Mouse (Mus musculus): ENCODE data around the gene Prkar1b. TPM values are rescaled to one million over a fixed set of nuclear protein-coding genes. Genes with fewer than 3 reads are reported as not detected.

The Prkar1b gene
- polyA plus RNA-seq, 1 experiment from 2014 or later = 25.8 TPM

DNA sequence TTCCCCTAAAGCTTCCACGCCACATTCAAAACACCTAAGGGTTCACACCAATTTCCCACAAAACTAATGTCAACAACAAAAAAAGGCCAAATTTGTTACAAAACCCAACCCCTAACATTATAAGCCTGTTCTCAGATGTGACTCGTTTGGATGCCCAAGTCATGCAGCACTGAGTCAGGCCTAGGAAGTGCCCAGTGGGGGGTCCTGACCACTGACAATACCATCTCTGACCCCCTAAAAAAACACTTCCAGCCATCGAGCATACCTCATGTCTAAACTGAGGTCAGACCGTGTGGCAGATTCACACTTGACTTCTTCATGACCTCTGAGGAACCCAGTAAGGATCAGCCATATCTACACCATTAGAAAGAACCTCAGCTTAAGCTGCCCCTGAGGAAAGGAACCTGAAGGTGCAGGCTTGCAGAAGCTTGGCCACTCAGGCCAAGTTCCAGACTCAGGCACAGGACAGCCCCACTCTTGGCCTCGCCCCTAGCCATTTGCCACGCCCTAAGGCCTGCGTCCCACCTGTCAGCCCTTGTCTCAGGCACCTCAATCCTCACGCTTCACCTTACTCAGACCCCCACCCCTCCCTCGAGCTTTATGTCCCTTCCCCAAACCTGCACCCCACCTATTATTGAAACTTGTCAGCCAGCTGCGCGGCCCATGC, 662 bp downstream of the Prkar1b start:
- H3K9me3 ChIP-seq (replicated peaks; ENCODE audit: control insufficient read depth, low read length) = no peaks in the 10 kb centered on the region
- peak overlapping the region; percentile 48 for H3K9ac ChIP-seq (ENCODE audit: low read length)
- peak overlapping the region; percentile 67 for H3K27ac ChIP-seq (ENCODE audit: low read length)
- H3K4me2 ChIP-seq (ENCODE audit: low read depth, low read length) = peak overlapping the region; percentile 48
- ATAC-seq (ENCODE audit: insufficient read depth, low FRiP score) = peak; percentile 65
- H3K36me3 ChIP-seq (ENCODE audit: control insufficient read depth, insufficient read depth, low read length) = 0 out of 2 replicates have a peak, but pooled peaks cover 2% of the 10 kb centered on the region
- H3K4me1 ChIP-seq (ENCODE audit: control insufficient read depth, insufficient read depth, low read length) = peaks cover 15% of the 10 kb centered on the region
- WGBS = 21% methylated on average over 11 of the region's 11 CpGs
- H3K4me3 ChIP-seq (replicated peaks; ENCODE audit: low read length) = peak overlapping the region; percentile 87
- H3K27me3 ChIP-seq (ENCODE audit: control insufficient read depth, insufficient read depth, low read length) = no peaks in the 10 kb centered on the region

- no peak overlapping the region for H3K4me3 ChIP-seq (replicated peaks; ENCODE audit: low read length)
- no peak overlapping the region for H3K27ac ChIP-seq (ENCODE audit: low read length)
- ATAC-seq (ENCODE audit: insufficient read depth, low FRiP score) = no peak
- H3K36me3 ChIP-seq (ENCODE audit: control insufficient read depth, insufficient read depth, low read length) = no peaks in the 10 kb centered on the region
- H3K4me1 ChIP-seq (ENCODE audit: control insufficient read depth, insufficient read depth, low read length) = peaks cover 15% of the 10 kb centered on the region
- no peaks in the 10 kb centered on the region for H3K27me3 ChIP-seq (ENCODE audit: control insufficient read depth, insufficient read depth, low read length)
- no peak overlapping the region for H3K4me2 ChIP-seq (ENCODE audit: low read depth, low read length)
- H3K9me3 ChIP-seq (replicated peaks; ENCODE audit: control insufficient read depth, low read length) = no peaks in the 10 kb centered on the region
- WGBS = 90% methylated on average over 14 of the region's 14 CpGs
- no peak overlapping the region for H3K9ac ChIP-seq (ENCODE audit: low read length)
Observed at GRCm38 (mm10) chr5:139147178-139148078, 2.4 kb downstream of the Prkar1b start.

- H3K9ac ChIP-seq (ENCODE audit: low read length) = no peak overlapping the region
- H3K4me3 ChIP-seq (replicated peaks; ENCODE audit: low read length) = no peak overlapping the region
- WGBS = 82% methylated on average over 11 of the region's 11 CpGs
- no peak for ATAC-seq (ENCODE audit: insufficient read depth, low FRiP score)
- peaks cover 14% of the 10 kb centered on the region for H3K4me1 ChIP-seq (ENCODE audit: control insufficient read depth, insufficient read depth, low read length)
- H3K27ac ChIP-seq (ENCODE audit: low read length) = no peak overlapping the region
- no peaks in the 10 kb centered on the region for H3K36me3 ChIP-seq (ENCODE audit: control insufficient read depth, insufficient read depth, low read length)
- H3K4me2 ChIP-seq (ENCODE audit: low read depth, low read length) = no peak overlapping the region
- H3K9me3 ChIP-seq (replicated peaks; ENCODE audit: control insufficient read depth, low read length) = no peaks in the 10 kb centered on the region
- H3K27me3 ChIP-seq (ENCODE audit: control insufficient read depth, insufficient read depth, low read length) = no peaks in the 10 kb centered on the region
Observed at GRCm38 (mm10) chr5:139146476-139147075, 3.2 kb downstream of the Prkar1b start.

DNA sequence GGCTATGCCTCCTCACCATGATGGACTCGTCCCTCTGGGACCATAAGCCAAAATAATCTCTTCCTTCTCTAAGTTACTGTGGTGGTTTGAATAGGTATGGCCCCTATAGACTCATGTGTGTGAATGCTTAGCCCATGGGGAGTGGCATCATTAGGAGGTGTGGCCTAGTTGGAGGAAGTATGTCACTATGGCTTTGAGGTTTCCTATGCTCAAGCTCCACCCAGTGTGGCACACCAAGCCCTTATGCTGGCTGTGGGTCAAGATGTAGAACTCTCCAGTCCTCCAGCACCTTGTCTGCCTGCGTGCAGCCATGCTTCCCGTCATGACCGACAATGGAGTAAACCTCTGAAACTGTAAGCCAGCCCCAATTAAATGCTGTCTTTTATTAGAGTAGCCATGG, 4.1 kb downstream of the Prkar1b start:
- no peaks in the 10 kb centered on the region for H3K9me3 ChIP-seq (replicated peaks; ENCODE audit: control insufficient read depth, low read length)
- peaks cover 5% of the 10 kb centered on the region for H3K4me1 ChIP-seq (ENCODE audit: control insufficient read depth, insufficient read depth, low read length)
- no peak overlapping the region for H3K9ac ChIP-seq (ENCODE audit: low read length)
- H3K36me3 ChIP-seq (ENCODE audit: control insufficient read depth, insufficient read depth, low read length) = no peaks in the 10 kb centered on the region
- ATAC-seq (ENCODE audit: insufficient read depth, low FRiP score) = no peak
- H3K27me3 ChIP-seq (ENCODE audit: control insufficient read depth, insufficient read depth, low read length) = no peaks in the 10 kb centered on the region
- 90% methylated on average over 4 of the region's 4 CpGs for WGBS
- no peak overlapping the region for H3K4me3 ChIP-seq (replicated peaks; ENCODE audit: low read length)
- no peak overlapping the region for H3K27ac ChIP-seq (ENCODE audit: low read length)
- H3K4me2 ChIP-seq (ENCODE audit: low read depth, low read length) = no peak overlapping the region

DNA sequence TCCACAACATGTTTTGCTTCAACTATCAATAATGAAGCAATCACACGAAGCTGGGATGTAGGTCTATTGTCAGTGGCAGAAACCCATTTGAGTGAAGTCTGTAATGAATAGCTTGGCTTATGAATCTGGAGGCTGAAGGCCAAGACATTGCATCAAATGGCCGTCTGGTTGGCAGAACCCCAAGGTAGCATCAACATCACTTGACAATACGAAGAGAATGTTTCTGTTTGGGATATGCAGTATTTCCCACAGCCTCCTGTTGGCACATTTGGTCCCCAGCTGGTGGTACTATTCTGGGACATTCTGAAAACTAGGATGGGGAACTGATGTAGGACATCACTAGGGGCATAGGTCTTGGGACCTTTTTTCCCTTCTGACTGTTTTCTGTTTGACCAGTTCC, 5.9 kb downstream of the Prkar1b start:
- no peaks in the 10 kb centered on the region for H3K36me3 ChIP-seq (ENCODE audit: control insufficient read depth, insufficient read depth, low read length)
- H3K4me1 ChIP-seq (ENCODE audit: control insufficient read depth, insufficient read depth, low read length) = peaks cover 4% of the 10 kb centered on the region
- no peak for ATAC-seq (ENCODE audit: insufficient read depth, low FRiP score)
- no peak overlapping the region for H3K4me3 ChIP-seq (replicated peaks; ENCODE audit: low read length)
- WGBS = 73% methylated on average over 3 of the region's 3 CpGs
- no peak overlapping the region for H3K9ac ChIP-seq (ENCODE audit: low read length)
- H3K4me2 ChIP-seq (ENCODE audit: low read depth, low read length) = no peak overlapping the region
- no peak overlapping the region for H3K27ac ChIP-seq (ENCODE audit: low read length)
- H3K27me3 ChIP-seq (ENCODE audit: control insufficient read depth, insufficient read depth, low read length) = no peaks in the 10 kb centered on the region
- no peaks in the 10 kb centered on the region for H3K9me3 ChIP-seq (replicated peaks; ENCODE audit: control insufficient read depth, low read length)

- Histone ChIP-seq H3K36me3 (ENCODE audit: control insufficient read depth, insufficient read depth, low read length) (no peaks in the 10 kb centered on the region), H3K9me3 (replicated peaks; ENCODE audit: control insufficient read depth, low read length) (no peaks in the 10 kb centered on the region), H3K4me2 (ENCODE audit: low read depth, low read length) (no peak overlapping the region), H3K4me3 (replicated peaks; ENCODE audit: low read length) (no peak overlapping the region), H3K9ac (ENCODE audit: low read length) (no peak overlapping the region), H3K27me3 (ENCODE audit: control insufficient read depth, insufficient read depth, low read length) (no peaks in the 10 kb centered on the region), H3K4me1 (ENCODE audit: control insufficient read depth, insufficient read depth, low read length) (peaks cover 11% of the 10 kb centered on the region; the same call in 1 of the 2 replicates), H3K27ac (ENCODE audit: low read length) (no peak overlapping the region)
- ATAC-seq (ENCODE audit: insufficient read depth, low FRiP score) = no peak
- 48% methylated on average over 5 of the region's 5 CpGs for WGBS
Observed at GRCm38 (mm10) chr5:139141326-139141725, 8.5 kb downstream of the Prkar1b start.

- Histone ChIP-seq H3K36me3 (ENCODE audit: control insufficient read depth, insufficient read depth, low read length) (no peaks in the 10 kb centered on the region), H3K9me3 (replicated peaks; ENCODE audit: control insufficient read depth, low read length) (no peaks in the 10 kb centered on the region), H3K4me1 (ENCODE audit: control insufficient read depth, insufficient read depth, low read length) (peaks cover 11% of the 10 kb centered on the region; the same call in 1 of the 2 replicates), H3K4me2 (ENCODE audit: low read depth, low read length) (no peak overlapping the region), H3K4me3 (replicated peaks; ENCODE audit: low read length) (no peak overlapping the region), H3K9ac (ENCODE audit: low read length) (no peak overlapping the region), H3K27me3 (ENCODE audit: control insufficient read depth, insufficient read depth, low read length) (no peaks in the 10 kb centered on the region), H3K27ac (ENCODE audit: low read length) (no peak overlapping the region)
- ATAC-seq (ENCODE audit: insufficient read depth, low FRiP score) = no peak
- 71% methylated on average over 9 of the region's 9 CpGs for WGBS
Observed at GRCm38 (mm10) chr5:139140589-139140988, 9.2 kb downstream of the Prkar1b start.

- WGBS = 67% methylated on average over 8 of the region's 8 CpGs
- H3K27ac ChIP-seq (ENCODE audit: low read length) = peak overlapping the region; percentile 15; the same call in 1 of the 2 replicates
- H3K36me3 ChIP-seq (ENCODE audit: control insufficient read depth, insufficient read depth, low read length) = no peaks in the 10 kb centered on the region
- no peak overlapping the region for H3K4me3 ChIP-seq (replicated peaks; ENCODE audit: low read length)
- H3K9me3 ChIP-seq (replicated peaks; ENCODE audit: control insufficient read depth, low read length) = no peaks in the 10 kb centered on the region
- no peaks in the 10 kb centered on the region for H3K27me3 ChIP-seq (ENCODE audit: control insufficient read depth, insufficient read depth, low read length)
- no peak overlapping the region for H3K9ac ChIP-seq (ENCODE audit: low read length)
- H3K4me2 ChIP-seq (ENCODE audit: low read depth, low read length) = no peak overlapping the region
- peak; percentile 20; the same call in 1 of the 2 replicates for ATAC-seq (ENCODE audit: insufficient read depth, low FRiP score)
- peaks cover 11% of the 10 kb centered on the region; the same call in 1 of the 2 replicates for H3K4me1 ChIP-seq (ENCODE audit: control insufficient read depth, insufficient read depth, low read length)
Observed at GRCm38 (mm10) chr5:139138926-139139472, 10.8 kb downstream of the Prkar1b start.
